Mouse (Mus musculus) small intestine, adult 2 months (tissue): Measurements from ENCODE around the gene Vps26a. TPM values are rescaled to one million over a fixed set of nuclear protein-coding genes. Genes with fewer than 3 reads are reported as not detected.

Experiments
- H3K27ac ChIP-seq: fragments of 200-500 bp; 2 replicates; pipeline ENCODE4 v1.5.1; 2012; ENCODE audit warnings: low read depth, low read length, control low read depth, inconsistent platforms; ENCODE audit not compliant: insufficient read depth
- H3K27me3 ChIP-seq: fragments of 200-500 bp; 2 replicates; pipeline ENCODE4 v1.6.1; 2012; ENCODE audit warnings: mild to moderate bottlenecking, moderate library complexity, low read length, inconsistent platforms; ENCODE audit not compliant: control insufficient read depth, insufficient read depth
- H3K36me3 ChIP-seq: fragments of 200-500 bp; 2 replicates; pipeline ENCODE4 v1.6.1; 2012; ENCODE audit warnings: mild to moderate bottlenecking, low read length, control low read depth, inconsistent platforms; ENCODE audit not compliant: control insufficient read depth, insufficient read depth
- H3K4me1 ChIP-seq: fragments of 200-500 bp; 2 replicates; pipeline ENCODE4 v1.6.1; 2012; ENCODE audit warnings: low read length, inconsistent platforms, mixed read lengths; ENCODE audit not compliant: control insufficient read depth, insufficient read depth, insufficient read length
- H3K4me3 ChIP-seq: fragments of 200-500 bp; 2 replicates; pipeline ENCODE4 v1.5.1; 2012; ENCODE audit warnings: low read depth, mild to moderate bottlenecking, control low read depth, inconsistent platforms, low read length, moderate library complexity
- CTCF ChIP-seq: fragments of 200-500 bp; IDR thresholded peaks from 2 replicates; pipeline ENCODE4 v1.5.1; 2012; ENCODE audit warnings: low read depth, mild to moderate bottlenecking, control low read depth, inconsistent platforms, low read length, moderate library complexity, mixed read lengths; ENCODE audit not compliant: insufficient replicate concordance, insufficient read length; ENCODE audit errors: extremely low read depth
- POLR2A ChIP-seq: fragments of 200-500 bp; IDR thresholded peaks from 2 replicates; pipeline ENCODE4 v1.6.1; 2012; ENCODE audit warnings: low read depth, mild to moderate bottlenecking, control low read depth, inconsistent platforms, low read length, moderate library complexity
- WGBS: fragments of 180-500 bp; shearing (Covaris S2); methylation state at CpG from one replicate; pipeline ENCODE4 v1.1.7; 2018; 5-methylcytosine and 5-hydroxymethylcytosine counted together
- polyA plus RNA-seq: library from polyadenylated mRNA; depleted of rRNA; stranded (reverse); fragments of >200 nt; gene quantifications from 2 replicates; pipeline ENCODE4 v1.2.3, GENCODE M21; 2012

Gene Vps26a
- polyA plus RNA-seq, 1 experiment, result 3.2 TPM

DNA sequence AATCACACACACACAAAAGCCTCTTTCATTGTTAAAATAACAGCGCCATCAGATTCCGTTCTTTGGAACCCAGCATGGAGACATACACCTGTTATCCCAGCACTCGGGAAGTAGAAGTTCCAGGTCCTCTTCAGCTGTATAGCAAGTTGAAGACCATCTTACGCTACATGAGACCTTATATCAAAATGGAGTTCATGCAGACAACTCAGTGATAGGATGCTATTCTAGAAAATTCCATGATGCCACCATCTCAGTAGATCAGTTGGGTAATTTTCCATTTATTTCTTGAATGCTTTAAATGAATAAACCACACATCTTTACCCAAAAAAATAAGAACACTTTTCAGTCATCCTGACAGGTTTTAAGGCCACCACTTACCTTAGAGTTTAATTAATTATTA is 20.5 kb upstream of the Vps26a start:
- TF ChIP-seq CTCF, result no peak
- TF ChIP-seq POLR2A, result no peak
- H3K27ac ChIP-seq, result peak overlapping the region; percentile 43; the same call in 1 of the 2 replicates
- no peaks in the 10 kb centered on the region for H3K27me3 ChIP-seq
- no peaks in the 10 kb centered on the region for H3K36me3 ChIP-seq
- 64% methylated on average over 4 of the region's 4 CpGs for WGBS
- H3K4me1 ChIP-seq, result peaks cover 13% of the 10 kb centered on the region; the same call in 1 of the 2 replicates
- H3K4me3 ChIP-seq, result no peak overlapping the region

DNA sequence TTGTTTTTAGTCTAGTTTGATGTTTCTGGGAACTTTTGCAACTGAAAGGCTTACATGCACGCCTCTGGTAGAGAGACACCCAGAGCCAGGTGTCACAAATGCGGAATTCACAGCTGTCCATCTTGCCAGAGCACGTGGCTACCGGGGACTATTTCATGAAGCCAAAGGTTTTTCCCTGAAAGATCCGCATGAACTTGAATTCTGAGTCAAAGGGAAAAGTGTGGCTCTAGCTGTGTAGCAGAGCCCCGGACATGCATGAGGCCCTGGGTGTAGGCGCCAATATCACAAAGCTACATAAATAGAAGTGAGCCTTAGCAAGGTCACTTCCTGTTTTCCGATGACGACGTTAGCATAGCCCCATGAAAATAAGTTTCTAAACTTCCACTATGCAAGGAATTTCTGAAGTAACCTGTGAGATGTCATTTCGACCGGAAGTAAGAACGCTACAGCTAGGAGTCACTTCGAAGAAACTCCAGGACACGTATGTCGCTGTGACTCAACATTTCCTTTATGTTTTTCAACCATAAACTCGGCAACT is 19.5 kb upstream of the Vps26a start:
- Histone ChIP-seq H3K4me3 (peak overlapping the region; percentile 49), H3K27ac (peak overlapping the region; percentile 81), H3K27me3 (no peaks in the 10 kb centered on the region), H3K4me1 (peaks cover 16% of the 10 kb centered on the region; the same call in 1 of the 2 replicates), H3K36me3 (no peaks in the 10 kb centered on the region)
- TF ChIP-seq POLR2A (no peak), CTCF (no peak)
- WGBS, result 66% methylated on average over 17 of the region's 17 CpGs

DNA sequence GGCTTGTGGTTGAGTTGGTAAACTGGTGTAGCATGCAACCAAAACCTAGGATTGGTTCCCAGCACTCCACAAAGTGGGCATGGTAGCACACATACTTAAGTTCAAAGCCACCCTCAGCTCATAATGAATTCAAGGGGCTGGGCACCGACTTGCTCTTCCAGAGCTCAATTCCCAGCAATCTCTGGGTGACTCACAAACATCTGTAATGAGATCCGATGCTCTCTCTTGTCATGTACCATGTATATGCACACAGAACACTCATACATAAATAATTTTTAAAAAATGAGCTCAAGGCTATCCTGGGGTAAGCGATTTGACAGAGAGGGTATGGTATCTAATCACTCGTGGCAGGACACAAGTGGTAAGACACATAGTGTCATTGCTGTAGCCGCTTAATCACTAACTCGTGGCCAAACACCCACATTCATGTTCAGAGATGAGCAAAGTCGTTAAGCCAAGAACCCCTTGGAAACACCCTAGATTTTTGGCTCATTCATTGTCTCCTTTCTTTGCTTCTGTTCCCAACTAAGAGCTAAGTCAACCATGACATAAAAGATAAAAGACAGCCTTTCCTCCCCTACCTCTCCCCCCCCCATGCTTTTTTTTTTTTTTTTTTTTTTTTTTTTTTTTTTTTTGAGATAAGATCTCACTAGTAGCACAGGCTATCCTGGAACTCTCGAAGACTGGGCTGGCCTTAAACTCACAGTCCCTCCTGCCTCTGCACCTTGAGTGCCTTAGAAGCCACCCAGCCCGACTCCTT is 18.8 kb upstream of the Vps26a start:
- peak overlapping the region; percentile 49; the same call in 1 of the 2 replicates for H3K4me3 ChIP-seq

DNA sequence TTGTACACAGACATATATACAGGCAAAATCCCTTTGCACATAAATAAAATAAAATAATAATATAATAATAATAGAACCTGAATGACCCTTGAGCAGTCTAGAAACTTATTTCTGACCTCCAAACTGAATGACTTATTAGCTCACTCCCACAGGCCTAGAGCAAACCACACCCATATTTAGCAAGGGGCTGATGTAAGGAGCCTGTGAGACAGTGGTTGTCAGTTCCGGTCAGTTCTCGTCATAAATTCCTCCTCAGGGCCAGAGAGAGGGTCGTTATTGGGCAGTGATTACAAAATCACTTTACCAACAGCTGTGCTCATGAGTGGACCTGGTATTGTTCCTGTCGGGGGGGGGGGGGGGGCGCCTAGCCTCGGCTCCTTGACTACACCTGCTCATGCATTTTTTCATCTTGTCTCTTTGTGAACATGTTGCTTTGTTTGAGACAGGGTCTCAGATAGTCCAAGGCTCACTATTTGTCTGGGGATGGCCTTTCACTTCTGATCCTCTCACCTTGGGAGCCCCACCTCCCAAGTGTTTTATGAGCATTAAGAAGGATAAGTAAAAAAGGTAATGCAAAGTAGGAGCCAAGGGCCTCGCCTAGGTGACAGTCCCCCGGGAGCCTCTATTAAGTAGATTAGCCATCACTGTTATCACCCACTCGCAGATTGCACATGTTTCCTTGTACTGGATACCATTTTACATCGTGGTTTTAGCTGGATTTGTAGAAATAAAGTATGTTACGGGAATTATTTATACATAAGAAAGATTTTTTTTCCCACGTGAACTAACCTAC is 17.4 kb upstream of the Vps26a start:
- Histone ChIP-seq H3K36me3 (no peaks in the 10 kb centered on the region), H3K4me1 (peaks cover 13% of the 10 kb centered on the region; the same call in 1 of the 2 replicates), H3K27ac (peak overlapping the region; percentile 49), H3K4me3 (peak overlapping the region; percentile 4; the same call in 1 of the 2 replicates), H3K27me3 (no peaks in the 10 kb centered on the region)
- TF ChIP-seq CTCF (no peak), POLR2A (no peak)
- 38% methylated on average over 12 of the region's 12 CpGs for WGBS

More for the DNA sequence above, 18.8 kb upstream of the Vps26a start:
- Histone ChIP-seq H3K36me3 (no peaks in the 10 kb centered on the region), H3K27ac (peak overlapping the region; percentile 81), H3K4me1 (peaks cover 16% of the 10 kb centered on the region; the same call in 1 of the 2 replicates), H3K27me3 (no peaks in the 10 kb centered on the region)
- 75% methylated on average over 9 of the region's 9 CpGs for WGBS
- TF ChIP-seq CTCF (no peak), POLR2A (no peak)

DNA sequence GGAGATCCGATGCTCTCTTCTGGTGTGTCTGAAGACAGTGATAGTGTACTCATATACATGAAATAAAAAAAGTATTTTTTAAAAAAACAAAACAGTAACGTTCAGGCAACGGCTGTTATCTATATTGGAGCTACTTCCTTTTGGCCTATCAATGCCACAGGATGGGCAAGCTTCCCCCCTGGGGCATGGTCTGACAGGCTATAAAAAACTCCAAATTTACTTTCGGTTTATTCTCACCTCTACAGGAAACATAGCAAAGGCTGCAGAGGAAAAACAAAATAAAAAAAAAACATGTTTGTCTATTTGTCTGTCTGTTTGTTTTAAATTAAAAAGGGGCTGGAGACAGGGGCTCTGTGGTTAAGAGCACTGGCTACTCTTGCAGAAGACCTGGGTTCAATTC is 16.7 kb upstream of the Vps26a start:
- 32% methylated on average over 4 of the region's 4 CpGs for WGBS
- Histone ChIP-seq H3K4me3 (no peak overlapping the region), H3K27ac (peak overlapping the region; percentile 39; the same call in 1 of the 2 replicates), H3K27me3 (no peaks in the 10 kb centered on the region), H3K4me1 (peaks cover 7% of the 10 kb centered on the region; the same call in 1 of the 2 replicates), H3K36me3 (no peaks in the 10 kb centered on the region)
- TF ChIP-seq POLR2A (no peak), CTCF (no peak)

DNA sequence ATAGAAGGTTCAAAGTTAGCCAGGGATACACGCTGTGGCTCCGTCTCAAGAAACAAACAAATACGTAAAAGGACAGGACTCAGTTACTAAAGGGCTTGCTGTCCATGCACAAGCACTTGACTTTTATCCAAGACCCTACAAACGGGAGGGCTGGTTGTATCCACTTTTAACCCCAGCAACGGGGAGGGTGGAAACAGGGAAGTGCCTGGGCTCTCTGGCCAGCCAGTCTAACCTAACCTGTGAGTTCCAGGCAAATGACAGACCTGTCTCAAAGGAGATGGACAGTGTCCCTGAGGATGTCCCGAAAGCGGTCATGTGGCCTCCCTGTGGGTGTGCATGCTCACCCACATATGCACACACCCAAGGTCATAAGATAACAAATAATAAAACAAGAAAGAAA is 15.3 kb upstream of the Vps26a start:
- H3K4me1 ChIP-seq, result peaks cover 7% of the 10 kb centered on the region; the same call in 1 of the 2 replicates
- H3K4me3 ChIP-seq, result no peak overlapping the region
- WGBS, result 60% methylated on average over 7 of the region's 7 CpGs
- no peaks in the 10 kb centered on the region for H3K27me3 ChIP-seq
- no peak for TF ChIP-seq CTCF
- TF ChIP-seq POLR2A, result no peak
- no peaks in the 10 kb centered on the region for H3K36me3 ChIP-seq
- 0 out of 2 replicates have a peak overlapping the region, but pooled peaks have one; percentile 3 for H3K27ac ChIP-seq
